Mouse (Mus musculus) layer of hippocampus, postnatal 25 days (tissue): Measurements from ENCODE around the gene Sqstm1. TPM values are rescaled to one million over a fixed set of nuclear protein-coding genes. Genes with fewer than 3 reads are reported as not detected.

ENCODE experiments used
- DNase-seq, 2 experiments: peaks; one replicate each; pipeline ENCODE4 v3.0.0; 2022; ENCODE audit warnings: mixed read lengths in 2 of 2, low spot score in 1 of 2; ENCODE audit errors: extremely low spot score in 1 of 2
- total RNA-seq, 2 experiments: library from RNA; stranded (reverse); gene quantifications; 2 replicates each; pipeline ENCODE4 v1.2.3; 2021

Sqstm1 gene
- total RNA-seq, 2 experiments from 2014 or later = 421 to 453 TPM

DNA sequence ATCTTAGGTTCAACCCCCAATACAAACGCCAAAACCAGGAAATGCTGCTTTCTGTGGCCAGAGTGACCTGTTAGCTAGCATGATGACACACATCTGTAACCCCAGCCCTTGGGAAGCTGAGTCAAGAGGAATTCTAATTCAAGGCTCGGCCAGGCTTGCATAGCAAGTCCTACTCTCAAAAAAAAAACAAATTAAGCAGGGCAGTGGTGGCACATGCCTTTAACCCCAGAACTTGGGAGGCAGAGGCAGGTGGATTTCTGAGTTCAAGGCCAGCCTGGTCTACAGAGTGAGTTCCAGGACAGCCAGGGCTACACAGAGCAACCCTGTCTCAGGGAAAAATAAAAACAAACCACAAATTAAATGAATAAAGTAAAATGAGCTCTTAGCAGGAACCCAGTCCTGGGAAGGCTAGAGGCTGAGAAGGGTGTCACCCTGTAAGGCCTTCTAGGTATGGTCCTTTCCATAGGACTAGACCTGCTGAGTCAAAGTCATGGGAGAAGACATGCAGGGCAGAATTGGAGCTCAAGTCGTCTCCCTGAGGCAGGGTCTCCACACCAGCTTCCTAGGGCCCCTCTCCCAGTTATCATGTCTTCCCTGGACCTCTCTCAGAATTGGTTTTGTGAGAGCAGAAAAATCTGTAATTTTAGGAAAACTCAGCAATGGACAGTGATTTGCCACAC is 1.6 kb upstream of the Sqstm1 start:
- no peak for DNase-seq

DNA sequence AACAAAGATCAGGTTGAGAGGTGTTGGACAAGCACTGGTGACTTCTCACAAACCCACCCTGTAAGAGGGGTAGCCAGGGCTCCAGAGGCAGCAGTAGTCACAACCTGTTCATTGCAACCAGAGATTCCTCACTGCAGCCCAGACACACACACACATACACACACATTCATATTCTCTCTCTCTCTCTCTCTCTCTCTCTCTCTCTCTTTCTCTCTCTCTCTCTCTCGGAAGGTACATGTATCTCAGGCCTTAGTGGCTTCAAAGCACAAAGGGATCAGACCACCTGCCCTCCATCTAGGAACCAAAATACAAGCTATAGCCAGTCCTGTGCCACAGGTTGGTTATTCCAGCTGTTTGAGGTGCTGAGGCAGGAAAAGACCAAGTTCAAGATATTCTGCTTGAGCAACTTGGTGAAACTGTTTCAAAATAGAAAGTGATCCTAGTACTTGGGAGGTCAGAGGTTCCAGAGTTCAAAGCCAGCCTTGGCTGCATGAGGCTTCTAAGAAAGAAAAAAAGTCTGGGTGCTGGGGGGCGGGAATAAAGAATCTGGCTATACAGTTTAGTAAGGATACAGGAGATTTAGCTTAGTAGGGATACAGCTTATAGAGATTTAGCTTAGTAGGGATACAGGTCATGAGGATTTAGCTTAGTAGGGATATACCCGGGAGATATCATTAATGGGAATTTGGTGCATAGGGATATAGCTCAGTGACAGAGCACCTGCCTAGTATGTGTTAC is 864 bp upstream of the Sqstm1 start:
- DNase-seq = no peak

DNA sequence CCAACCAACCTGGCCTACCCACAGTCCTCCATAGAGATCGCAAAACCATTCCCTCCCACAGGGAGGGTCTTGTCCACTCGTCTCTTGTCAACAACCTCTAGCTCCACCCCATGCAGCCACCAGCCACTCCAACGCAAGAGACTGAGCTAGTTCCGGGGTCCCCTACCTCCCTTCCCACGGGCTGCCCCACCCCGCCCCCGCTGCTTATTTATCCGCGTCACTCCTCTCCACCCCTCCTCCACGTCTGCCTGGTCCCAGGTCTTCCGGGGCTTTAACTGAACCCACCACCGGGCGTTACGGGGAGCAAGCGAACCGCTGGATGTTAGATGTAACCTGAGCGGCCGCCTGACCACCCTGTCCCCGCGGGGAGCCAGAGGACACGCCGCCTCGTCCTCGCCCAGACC is 524 bp downstream of the Sqstm1 start:
- peak; percentile 67 to 76 for DNase-seq

DNA sequence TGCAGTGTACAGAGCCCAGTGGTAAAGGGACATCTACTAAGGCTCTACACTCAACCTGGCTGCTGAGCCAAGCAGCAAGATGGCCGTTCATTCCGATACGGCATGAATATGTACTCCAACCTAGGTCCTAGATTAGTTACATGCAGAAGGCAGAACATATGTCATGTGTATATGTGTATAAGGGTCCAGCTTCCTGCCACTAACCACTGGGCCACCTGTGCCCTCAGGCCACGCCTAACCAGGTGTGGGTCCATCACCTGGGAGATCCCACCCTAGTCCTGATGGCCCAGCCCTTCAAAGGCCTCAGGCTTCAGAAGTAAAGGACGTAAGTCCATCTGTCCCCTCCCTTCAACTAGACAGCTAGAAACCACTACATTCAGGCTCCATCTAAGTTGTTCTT is 2.6 kb downstream of the Sqstm1 start:
- DNase-seq = no peak

DNA sequence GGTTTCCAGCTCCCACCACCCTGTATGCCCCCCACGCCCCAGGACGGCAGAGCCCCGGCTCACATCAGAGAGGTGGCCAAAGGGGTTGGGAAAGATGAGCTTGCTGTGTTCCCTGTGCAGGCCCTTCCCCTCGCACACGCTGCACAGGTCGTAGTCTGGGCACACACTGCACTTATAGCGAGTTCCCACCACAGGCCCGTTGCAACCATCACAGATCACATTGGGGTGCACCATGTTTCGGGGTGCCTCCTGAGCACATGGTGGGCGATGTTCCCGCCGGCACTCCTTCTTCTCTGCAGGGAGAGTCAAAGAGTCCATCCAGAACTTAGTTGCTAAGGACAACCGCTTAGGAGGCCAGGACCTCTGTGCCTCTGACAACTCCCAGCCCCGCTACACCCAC is 3.3 kb downstream of the Sqstm1 start:
- no peak for DNase-seq

DNA sequence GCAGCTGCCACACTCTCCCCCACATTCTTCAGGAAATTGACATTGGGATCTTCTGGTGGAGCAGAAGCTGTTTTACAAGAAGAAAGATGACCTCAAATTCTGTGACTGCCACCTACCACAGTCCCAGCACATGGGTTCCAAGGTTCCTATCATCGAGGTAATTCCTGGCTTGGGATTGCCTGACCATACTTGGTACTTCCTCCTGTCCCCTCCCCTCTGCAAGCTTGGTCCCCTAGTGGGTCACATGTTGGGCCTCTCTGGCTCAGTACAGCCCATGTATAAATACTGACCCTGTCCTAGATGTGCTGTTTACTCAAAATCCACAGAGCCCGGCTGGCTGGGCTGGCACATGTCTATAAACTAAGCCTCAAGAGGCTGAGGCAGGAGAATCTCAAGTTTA is 4.6 kb downstream of the Sqstm1 start:
- DNase-seq = no peak

DNA sequence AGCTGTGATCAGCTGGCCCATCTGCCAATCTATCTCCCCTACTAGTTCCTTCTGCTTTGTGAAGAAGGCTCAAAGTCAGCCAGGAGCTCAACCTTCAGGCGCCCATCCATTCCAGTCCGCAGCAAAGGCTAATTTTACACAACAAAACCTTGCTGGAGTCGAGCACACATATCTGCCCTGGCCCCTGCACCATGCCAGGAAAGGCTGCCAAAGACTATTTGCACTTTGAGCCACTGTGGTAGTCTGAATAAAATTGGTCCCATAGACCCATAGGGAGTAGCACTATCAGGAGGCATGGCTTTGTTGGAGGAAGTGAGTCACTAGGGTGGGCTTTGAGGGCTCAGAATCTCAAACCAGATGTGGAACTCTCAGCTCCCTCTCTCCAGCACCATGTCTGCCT is 5.2 kb downstream of the Sqstm1 start:
- no peak for DNase-seq

DNA sequence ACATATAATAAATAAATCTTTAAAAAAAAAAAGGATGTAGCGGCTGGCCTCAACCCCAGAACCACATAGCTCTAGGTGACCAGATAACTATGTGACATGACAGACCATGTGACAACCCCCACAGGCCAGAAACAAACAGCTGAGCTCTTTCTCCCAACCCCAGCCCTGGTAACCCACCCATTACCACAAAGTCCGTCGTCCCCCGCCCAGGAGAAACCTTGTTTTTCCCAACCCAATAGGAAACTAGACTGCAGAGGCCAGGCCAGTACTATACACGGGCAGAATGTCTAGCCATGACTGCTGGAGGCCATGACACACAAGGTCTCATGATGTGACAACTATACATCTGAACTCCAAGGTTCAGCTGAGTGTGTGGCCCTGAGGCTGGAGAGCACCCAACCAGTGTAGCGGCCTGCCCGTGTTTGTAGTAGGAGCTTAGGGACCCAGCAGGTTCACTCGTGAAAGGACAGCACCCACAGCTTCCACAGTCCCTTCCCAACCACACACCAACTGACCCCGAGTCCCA is 7.3 kb downstream of the Sqstm1 start:
- DNase-seq = no peak

DNA sequence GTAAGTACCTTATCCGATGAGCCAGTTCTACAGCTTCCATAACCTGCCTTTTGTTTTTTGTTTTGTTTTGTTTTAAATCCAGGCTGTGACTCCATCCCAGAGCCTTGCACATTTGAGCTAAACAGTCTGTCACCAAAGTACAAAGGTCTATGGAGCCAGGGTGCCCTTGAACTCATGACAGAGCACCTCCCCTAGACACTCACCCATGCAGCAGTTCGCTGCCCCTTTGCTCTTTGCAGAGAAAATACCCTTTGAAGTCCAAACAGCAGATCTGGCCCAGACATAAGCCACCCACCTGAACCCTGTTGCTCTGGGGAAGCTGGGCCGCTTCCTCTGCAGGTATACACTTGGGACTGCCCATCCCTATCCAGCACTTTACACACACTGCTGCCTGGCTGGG is 9.0 kb downstream of the Sqstm1 start:
- DNase-seq = no peak

DNA sequence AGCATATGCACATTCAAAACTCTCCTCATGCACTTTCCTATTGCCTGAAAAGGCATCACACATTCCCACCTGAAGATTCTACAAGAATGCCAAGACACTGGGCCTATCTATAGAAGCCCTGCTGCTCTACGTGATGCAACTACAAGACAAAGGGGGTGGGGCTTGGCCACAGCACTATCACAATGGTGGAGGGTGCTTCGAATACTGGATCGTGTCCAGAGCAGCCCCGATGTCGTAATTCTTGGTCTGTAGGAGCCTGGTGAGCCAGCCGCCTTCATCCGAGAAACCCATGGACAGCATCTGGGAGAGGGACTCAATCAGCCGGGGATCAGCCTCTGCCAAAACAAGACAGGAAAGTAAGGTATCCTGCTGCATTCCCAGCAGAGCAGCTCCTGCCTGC is 10.0 kb downstream of the Sqstm1 start:
- DNase-seq = no peak

DNA sequence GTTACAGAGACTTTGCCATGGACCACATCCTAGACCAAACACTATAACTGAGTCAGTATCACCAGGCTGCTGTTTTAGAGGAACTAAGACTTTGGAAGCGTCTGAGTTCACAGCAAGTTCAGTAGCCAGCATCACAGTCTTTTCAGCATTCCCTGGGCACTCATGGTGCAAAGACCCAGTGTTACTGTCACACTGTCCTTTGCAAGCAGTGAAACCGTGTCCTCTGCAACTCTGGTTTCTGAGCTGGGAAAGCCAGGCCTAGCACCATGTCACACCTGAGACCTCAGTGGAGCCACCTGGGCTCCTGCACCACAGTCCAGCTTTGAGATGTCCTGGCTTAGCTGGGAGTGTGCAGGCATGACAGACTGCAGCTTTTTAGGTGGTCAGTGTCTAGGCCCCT is 11.7 kb downstream of the Sqstm1 start:
- no peak for DNase-seq

DNA sequence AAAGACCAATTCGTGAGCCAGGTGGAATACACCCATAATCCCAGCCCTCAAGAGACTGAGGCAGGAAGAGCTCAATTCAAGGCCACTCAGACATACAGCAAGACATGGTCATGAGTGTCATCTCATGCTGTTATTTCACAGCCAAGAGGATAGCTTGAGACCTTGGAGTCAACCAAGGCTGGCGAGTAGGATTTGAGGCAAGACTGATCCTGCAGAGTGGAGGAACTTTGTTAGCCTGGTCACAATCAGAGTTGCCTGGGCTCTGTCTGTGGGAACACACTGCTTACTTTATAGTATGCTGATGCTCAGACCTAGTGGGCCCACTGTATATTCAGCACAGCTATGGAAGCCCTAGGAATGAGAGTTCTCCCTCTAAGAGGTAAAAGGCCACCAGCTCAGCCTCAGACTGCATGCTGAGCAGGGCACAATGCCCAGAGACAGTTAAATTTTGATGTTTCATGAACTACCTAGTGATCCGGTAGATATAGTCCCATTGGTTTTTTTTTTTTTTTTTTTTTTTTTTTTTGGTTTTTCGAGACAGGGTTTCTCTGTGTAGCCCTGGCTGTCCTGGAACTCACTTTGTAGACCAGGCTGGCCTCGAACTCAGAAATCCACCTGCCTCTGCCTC is 12.3 kb downstream of the Sqstm1 start:
- DNase-seq = no peak

DNA sequence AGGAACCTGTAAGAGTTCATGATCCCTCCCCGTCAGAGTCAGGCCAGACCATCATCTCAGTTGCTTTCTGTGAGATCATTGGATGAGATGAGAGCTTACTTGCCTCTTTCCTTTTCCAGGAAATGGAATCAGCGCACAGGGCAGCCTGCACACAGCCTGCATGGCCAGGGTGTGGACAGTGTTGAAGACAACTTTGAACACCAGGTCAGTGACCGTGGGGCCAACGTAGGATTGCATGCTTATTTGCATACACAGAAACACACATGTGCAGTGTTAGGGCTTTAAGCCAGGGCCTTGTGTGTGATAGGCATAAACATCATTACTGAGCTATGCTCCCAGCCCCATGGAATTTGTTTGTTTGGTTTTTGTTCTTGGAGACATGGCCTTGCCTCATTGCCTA is 13.1 kb downstream of the Sqstm1 start:
- no peak for DNase-seq

DNA sequence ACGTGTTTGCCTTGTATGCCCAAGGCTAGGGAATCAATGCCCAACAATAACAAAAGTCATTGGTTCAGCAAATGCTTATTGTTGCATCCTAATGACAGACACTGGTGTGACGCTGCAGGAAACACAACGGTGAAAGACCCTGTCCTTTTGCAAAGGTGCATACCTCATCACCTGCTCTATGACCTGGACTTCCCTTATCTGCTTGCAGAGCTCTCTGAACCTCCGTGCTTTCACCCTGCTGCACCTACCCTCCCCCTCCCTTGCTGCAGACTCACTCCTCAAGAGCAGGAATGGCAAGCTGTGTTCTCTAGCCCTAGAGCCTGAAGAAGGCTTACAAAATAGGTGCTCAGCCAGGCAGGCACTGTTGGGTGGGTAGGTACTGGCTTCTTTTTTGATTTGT is 15.8 kb downstream of the Sqstm1 start:
- DNase-seq = no peak

DNA sequence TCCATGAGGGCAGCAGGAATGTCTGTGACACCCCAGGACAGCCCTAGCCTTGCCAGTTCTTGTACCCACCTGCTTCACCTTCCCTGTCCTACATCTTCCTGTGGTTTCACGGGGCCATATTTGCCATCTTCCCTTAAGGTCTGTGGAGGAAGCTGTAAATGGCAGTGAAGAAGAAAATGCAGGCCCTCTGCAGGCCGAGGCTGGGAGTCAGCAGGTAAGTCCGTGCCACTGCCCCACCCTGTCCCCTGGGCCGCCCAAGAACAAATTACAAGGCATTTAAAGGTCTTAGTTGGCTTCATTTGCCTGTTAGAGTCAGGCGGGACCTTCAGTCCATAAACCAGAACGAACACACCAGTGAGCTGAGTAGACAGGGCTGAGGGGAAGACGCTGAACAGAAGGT is 16.6 kb downstream of the Sqstm1 start:
- DNase-seq = no peak

DNA sequence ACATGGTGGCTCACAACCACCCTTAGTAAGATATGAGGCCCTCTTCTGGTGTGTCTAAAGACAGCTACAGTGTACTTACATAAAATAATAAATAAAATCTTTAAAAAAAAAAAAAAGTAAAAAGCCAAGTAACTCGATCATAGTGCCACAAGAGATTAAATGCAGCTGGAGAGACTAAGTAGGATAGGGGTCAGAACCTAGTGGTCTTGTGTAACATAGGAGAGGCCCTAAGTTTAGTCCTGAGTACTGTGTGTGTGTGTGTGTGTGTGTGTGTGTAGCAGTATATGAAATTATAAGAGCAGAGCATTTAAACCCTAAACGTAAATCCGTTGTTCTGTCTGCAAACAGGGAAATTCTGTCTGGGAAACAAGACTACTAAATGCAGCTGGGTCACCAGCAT is 18.3 kb downstream of the Sqstm1 start:
- DNase-seq = no peak

DNA sequence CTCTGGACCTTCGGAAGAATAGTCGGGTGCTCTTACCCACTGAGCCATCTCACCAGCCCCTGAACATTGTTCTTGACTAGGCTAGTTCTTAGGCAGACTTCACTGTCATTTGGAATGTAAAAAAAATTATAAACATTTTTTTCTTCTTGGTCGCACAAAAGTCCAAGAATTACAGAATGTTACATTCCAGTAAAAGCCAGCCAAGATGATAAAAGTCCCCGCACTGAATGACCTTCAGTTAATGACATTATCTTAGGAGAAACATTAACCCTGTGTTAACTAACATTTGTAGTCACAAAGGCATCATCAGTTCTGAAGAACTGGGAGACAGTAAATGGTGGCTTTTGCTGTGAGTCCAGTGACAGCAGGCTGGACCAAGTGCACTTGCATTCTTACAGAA is 20.3 kb downstream of the Sqstm1 start:
- no peak for DNase-seq

DNA sequence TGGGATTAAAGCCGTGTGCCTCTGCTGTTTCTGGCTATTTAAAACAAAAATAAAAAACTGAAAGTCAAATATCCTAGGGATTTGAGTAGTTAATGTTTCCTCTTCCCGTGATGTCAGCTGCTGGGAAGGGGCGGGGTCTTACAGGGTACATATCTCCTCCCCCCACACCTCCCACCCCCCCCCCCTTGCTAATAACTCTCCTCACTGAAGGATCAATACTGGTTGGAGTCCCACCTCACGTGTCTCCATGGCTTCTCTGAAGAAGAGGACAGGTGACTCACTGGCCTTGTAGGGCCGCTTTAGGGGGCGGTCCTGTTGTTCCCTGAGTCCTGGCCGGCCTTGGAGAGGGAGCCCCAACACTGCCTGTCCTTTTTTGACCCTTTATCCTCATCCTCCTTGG is 21.9 kb downstream of the Sqstm1 start:
- DNase-seq = no peak

DNA sequence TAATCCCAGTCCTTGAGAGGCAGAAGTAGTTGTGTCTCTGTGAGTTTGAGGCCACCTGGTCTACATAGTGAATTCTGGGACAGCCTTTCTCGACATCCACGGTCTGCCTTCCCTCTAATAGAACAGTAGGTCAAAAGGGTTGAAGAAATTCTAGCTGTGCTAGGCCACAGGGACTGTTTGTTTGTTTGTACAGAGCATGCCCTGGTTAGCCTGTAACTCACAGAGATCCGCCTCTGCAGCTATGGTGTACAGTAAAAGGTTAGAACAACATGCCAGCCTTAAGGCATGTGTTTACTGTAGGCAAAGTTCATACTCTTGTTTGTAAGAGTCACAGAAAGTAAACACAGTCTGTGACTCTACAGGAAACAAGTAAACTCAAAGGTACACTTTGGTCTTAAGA is 25.8 kb downstream of the Sqstm1 start:
- DNase-seq = no peak

DNA sequence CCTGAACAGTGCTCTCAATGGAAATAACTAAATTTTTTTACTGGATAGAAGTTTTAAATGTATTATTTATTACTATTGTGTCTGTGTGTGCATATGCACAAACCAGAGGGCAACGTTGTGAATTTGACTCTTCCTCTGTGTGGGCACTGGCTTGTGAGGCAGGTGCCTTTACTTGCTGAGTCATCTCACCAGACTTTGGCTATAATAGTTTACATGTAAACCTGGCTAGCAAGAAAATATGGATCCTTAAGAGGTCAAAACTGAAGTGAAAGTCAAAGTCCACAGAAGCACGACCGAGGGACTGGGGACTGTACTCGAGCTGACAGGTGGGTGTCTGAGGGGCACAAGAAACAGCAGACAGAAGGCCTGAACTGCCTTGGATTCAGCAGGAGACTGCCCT is 27.9 kb downstream of the Sqstm1 start:
- DNase-seq = no peak

DNA sequence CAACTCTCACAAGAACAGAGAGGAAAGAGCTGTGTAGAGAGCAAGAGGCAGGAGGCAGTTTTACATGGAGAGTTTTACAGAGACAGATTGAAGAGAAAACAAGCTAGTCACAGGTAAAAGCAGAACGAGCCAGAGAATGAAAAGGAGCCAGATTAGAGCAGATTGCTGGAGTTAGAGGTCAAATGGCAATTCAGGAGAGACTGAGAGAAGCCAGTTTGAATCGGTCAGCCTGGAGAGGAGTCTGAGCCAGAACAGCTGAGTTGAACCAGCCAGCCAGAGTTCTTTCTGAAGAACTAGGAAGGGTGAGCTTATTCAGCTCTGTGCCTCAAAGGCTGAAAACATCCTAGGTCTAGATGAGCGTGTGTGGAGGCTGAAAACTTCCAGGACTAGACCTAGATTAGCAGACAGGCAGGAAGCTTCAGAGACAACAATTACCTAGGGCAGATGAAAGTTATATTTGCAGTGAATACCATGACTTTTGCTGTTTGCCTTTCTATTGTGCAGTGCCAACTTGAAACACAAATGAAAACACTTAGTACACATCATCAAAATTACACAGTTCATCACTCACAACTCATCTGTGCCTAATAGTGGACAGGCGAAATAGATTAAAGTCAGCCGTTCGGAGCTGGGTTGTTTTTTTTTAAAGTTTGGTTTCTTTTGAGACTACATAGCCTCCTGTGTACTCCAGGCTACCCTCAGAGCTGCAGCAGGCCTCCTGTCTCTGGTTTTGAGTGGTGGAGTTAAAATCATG is 30.0 kb downstream of the Sqstm1 start:
- no peak for DNase-seq
